Mouse (Mus musculus) adrenal gland, postnatal 4 days (tissue): ENCODE measurements around the gene Slc44a4. TPM values are rescaled to one million over a fixed set of nuclear protein-coding genes. Genes with fewer than 3 reads are reported as not detected.
"Not testable (repeated sequence)": the region's sequence is repeated elsewhere in the genome, so short reads cannot be mapped to it uniquely, and the experiment has no call there.

Experiments
- DNase-seq, 2 experiments: peaks; one replicate each; pipeline ENCODE4 v3.0.0; 2021 to 2022; ENCODE audit warnings: low spot score in 2 of 2, mixed read lengths in 2 of 2
- total RNA-seq, 2 experiments: library from RNA; stranded (reverse); gene quantifications; 2 replicates each; pipeline ENCODE4 v1.2.3; 2021

Gene Slc44a4
- total RNA-seq, 2 experiments from 2014 or later, result 0.93 to 3.8 TPM

DNA sequence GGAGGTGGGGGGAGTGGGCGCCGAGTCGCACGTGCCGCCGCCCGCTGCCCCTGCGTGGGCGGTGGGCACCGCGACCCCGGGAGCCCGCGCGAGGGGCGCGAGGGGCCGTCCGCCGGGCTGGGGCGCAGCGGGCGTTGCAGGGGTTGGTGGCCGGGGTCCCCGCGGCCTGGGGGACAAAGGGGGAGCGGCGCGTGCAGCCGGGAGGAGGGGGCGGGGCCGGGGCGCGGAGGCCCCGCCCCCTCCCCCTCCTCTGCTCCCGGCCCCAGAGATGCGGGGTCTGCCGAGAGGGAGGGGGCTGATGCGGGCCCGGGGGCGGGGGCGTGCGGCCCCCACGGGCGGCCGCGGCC is 15.6 kb upstream of the Slc44a4 start:
- DNase-seq, result no peak

DNA sequence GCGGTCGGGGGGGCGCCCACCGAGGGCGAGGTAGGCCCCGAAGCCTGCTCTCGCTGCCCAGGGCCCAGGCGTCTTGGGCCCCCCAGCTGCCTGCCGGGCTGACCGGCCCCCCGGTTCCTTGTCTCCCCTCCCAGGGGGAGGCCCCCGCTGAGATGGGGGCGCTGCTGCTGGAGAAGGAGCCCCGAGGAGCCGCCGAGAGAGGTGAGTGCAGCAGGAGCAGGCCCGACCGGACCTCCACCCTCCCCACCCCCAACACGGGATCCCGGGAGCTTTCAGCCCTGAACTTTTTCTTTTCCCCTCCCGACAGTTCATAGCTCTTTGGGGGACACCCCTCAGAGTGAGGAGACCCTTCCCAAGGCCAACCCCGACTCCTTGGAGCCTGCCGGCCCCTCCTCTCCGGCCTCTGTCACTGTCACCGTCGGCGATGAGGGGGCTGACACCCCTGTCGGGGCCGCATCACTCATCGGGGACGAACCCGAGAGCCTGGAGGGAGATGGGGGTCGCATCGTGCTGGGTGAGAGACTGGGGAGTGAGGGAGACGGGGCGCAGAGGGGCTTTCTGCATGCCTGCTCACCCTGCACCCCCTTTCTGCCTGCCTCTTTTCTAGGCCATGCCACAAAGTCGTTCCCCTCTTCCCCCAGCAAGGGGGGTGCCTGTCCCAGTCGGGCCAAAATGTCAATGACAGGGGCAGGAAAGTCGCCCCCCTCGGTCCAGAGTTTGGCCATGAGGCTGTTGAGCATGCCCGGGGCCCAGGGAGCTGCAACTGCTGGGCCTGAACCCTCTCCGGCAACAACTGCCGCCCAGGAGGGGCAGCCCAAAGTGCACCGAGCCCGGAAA is 15.0 kb upstream of the Slc44a4 start:
- peak in 1 of 2 experiments; percentile 45 for DNase-seq

GRCm38 (mm10) chr17:34899890-34900243 is 14.4 kb upstream of the Slc44a4 start:
- no peak for DNase-seq

DNA sequence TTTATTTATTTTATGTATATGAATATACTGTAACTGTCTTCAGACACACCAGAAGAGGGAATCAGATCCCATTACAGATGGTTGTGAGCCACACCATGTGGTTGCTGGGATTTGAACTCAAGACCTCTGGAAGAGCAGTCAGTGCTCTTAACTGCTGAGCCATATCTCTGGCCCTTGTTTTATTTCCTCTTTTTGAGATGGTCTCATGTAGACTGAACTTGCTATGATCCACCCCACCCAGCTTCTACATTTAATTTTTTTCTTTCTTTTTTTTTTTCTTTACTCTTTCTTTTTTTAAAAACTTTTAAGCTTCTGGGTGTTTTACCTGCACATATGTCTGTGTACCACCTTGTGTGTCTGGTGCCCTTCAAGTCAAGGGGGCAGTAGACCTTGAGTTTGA is 13.4 kb upstream of the Slc44a4 start:
- DNase-seq, result not testable (repeated sequence)

DNA sequence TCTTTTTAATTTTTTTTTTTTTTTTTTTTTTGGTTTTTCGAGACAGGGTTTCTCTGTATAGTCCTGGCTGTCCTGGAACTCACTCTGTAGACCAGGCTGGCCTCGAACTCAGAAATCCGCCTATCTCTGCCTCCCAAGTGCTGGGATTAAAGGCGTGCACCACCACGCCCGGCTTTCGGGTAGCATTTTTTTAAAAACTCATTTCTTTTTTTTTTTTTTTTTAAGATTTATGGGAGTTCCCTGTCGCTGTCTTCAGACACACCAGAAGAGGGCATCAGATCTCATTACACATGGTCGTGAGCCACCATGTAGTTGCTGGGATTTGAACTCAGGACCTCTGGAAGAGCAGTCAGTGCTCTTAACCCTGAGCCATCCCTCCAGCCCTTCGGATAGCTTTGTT is 12.3 kb upstream of the Slc44a4 start:
- DNase-seq, result not testable (repeated sequence)

DNA sequence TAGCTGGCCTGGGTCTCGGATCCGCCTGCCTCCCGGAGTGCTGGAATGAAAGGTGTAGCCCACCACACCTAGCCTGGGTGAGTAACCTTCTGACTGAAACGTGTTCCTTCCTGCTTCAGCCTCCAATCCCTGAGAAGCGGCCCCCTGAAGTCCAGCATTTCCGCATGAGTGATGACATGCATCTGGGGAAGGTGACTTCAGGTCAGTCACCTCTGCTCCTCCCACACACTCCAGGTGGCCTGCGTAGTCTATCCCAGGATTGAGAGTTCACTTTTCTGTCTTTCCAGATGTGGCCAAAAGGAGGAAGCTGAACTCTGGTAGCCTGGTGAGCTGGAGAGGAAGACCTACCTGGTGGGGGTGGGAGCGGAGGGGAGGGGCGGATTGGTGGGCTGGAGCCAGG is 11.4 kb upstream of the Slc44a4 start:
- DNase-seq, result no peak

- no peak for DNase-seq
These were observed 3.3 kb upstream of the Slc44a4 start for GRCm38 (mm10) chr17:34910982-34911381.

GRCm38 (mm10) chr17:34911945-34912351 is 2.3 kb upstream of the Slc44a4 start:
- DNase-seq, result peak in 1 of 2 experiments; percentile 64

DNA sequence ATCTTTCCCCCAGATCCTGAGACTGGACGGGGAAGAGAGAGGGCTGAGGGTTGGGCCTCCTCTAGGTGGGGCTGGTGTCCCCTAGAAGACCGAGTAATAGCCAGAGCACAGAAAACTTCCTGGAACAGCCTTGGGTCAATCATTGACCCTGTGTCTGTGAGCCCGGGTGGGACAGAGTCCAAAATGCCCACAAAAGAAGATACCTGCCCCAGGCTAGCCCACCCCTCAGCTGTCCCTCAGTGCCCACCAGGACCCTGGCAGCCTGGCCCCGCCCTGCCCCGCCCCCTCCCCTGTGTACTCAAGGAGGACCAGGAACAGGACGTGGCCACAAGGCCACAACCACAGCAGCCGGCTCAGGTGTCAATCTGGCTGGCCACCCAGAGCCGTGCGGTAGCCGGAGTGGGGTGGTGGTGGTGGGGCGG is 1.2 kb downstream of the Slc44a4 start:
- no peak for DNase-seq

- DNase-seq, result no peak
These were observed 2.0 kb downstream of the Slc44a4 start for GRCm38 (mm10) chr17:34916316-34916715.

GRCm38 (mm10) chr17:34917188-34917587 is 2.9 kb downstream of the Slc44a4 start:
- no peak for DNase-seq

GRCm38 (mm10) chr17:34922939-34923338 is 8.7 kb downstream of the Slc44a4 start:
- no peak for DNase-seq

DNA sequence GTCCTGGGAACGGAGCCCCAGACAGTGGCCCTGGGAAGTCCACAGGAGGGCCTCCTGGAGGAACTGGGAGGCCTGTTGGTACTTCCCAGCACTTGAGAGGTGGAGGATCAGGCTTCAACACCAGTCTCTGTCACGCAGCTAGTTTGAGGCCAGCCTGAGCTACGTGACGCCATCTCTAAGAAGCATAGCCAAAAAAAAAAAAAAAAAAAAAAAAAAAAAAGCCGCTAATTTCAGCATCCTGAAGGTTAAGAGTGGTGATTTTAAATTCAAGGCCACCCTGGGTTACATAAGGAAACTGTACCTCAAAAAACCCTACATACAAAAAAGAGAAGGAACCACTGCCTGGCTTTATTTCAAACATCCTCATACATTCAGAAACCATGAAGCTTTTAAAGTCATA is 10.0 kb downstream of the Slc44a4 start:
- DNase-seq, result no peak

DNA sequence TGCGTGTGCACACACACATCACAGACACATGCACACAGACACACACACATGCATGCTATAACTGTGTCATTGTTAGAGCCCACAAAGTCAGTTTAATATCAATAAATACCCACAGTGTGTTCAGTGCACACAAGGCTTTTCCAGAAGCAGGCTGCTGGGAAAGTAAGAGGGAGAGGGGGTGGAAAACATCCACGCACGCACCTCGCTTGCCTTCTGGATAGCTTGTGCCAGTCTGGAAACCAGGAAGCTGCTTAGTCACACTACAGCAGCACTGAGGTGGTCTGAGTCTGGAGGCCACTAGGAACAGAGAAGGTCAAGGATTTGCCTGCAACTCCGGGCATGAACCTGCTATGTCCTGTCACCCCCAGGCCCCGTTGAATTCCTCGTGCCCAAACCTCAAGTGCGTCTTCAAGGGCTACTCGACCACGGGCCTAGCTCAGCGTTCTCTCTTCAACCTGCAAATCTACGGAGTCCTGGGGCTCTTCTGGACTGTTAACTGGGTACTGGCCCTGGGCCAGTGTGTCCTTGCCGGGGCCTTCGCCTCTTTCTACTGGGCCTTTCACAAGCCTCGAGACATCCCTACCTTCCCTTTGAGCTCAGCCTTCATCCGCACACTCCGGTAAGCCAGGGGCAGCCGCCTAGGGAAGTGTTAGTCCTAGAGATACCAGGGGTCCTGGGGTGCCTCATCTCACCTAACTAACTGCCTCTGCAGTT is 13.2 kb downstream of the Slc44a4 start:
- DNase-seq, result no peak

DNA sequence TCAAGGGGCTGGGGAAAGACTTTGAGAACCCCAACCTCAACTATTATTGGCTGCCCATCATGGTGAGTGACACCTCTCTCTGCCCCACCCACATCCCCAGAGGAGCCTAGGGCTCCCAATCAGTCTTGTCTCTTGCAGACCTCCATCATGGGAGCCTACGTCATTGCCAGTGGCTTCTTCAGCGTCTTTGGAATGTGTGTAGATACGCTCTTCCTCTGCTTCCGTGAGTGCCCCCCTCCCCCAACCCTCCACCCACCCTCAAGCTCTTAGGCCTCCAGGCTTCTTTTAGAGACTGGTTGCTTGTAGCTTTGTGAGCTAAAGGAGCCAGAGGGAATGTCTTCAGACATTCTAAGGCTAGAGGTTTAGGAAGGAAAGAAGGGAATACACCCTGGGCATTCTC is 14.6 kb downstream of the Slc44a4 start:
- no peak for DNase-seq

DNA sequence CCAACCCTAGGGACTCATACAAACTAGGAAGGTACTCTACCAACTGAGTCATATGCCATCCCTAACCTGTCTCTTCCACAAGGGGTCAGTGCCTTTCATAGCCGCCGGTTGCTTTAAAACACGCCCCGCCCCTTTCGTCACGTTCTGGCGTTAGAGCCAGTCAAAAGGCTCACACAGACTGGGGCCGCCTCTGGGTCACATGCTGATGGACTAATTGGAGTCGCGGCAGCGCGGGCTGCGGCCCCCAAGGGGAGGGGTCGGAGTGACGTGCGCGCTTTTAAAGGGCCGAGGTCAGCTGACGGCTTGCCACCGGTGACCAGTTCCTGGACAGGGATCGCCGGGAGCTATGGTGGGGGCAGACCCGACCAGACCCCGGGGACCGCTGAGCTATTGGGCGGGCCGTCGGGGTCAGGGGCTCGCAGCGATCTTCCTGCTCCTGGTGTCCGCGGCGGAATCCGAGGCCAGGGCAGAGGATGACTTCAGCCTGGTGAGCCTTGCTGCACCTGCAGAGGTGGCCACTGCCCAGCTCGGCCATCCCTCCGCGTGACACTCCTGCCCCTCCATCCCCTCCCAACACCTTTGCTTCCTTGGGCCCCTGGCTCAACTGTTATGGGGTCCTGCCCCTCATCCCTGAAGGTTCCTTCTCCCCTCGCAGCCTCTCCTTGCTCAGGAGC is 16.9 kb downstream of the Slc44a4 start, which contains the start of gene Neu1:
Neu1 (plus strand) TSS at position 193 of the 674 bp plus-strand sequence.
- peak; percentile 89 to 96 for DNase-seq

GRCm38 (mm10) chr17:34931735-34932098 is 17.5 kb downstream of the Slc44a4 start:
- DNase-seq, result no peak

- DNase-seq, result no peak
These were observed 18.0 kb downstream of the Slc44a4 start for GRCm38 (mm10) chr17:34932287-34932686.

DNA sequence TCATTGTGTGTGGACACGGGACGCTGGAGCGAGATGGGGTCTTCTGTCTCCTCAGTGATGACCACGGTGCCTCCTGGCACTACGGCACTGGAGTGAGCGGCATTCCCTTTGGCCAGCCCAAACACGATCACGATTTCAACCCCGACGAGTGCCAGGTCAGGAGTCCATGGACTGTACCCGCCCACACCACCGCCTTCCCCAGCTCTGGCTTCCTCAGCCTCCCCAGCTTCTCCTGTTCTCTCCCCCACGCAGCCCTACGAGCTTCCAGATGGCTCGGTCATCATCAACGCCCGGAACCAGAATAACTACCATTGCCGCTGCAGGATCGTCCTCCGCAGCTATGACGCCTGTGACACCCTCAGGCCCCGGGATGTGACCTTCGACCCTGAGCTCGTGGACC is 19.8 kb downstream of the Slc44a4 start:
- no peak for DNase-seq

- DNase-seq, result no peak
These were observed 20.6 kb downstream of the Slc44a4 start for GRCm38 (mm10) chr17:34934830-34935229.

DNA sequence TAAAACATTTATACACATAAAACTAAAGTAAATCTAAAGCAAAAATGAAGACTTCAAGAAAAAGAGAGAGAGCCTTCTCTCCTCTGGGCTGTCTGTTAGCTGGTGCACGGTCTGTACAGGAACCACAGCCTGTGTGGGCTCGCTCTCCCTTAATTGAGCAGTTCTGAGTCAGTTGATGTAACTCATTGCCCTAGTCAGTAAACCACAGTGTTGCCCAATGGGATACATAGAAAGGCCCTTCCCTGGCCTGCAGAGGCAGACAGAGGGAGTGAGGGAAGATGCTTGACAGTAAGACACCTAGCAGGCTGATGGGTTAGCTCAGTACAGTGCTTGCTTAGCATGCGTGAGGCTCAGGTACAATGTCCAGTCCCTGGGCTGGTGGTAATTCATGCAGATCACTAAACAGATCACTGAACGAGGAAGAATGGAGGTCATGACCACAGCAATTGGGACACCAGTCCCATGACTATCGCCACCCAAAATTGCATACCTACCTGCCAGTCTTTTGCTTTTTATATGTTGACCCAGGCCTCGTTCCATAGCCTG is 23.8 kb downstream of the Slc44a4 start:
- no peak for DNase-seq
